Mouse (Mus musculus): ENCODE measurements around the gene Gm3468.
"Not testable (repeated sequence)": the region's sequence is repeated elsewhere in the genome, so short reads cannot be mapped to it uniquely, and the experiment has no call there.

Gm3468 gene

DNA sequence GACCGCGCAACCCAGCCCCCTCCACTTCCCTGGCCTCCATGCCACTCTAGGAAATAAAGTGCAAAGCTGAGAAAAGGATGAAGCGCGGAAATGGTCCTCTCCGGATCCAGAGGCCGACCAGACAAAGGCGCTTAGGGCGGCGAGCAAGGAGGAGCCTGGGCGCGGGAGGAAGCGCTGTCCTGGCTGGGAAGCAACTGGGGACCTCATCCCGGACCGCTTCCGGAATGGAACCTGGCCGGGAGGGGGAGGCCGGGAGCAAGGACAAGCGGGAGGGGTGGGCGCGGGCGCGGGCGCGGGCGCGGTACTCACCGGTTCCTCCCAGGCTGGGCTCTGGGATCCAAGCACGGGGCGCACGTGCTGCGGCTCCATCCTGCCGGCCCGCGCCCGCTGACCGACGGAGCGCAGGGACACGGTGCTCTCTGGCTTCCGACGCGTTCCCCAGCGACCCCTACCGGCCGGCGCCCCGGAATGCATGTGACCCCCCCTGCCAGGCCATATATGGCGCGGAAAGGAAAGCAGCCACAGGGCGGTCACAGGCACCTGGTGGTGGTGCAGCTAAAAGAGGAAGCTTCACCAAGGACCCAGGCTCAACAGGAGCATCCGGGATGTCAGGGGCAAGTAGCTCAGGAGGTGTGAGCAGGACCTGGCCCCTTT is at the start of gene Gm3468:
Gene Gm3468 (minus strand): TSS at position 394 of the 654 bp plus-strand sequence.
- DNase-seq: peak; percentile 69 to 75

GRCm38 (mm10) chr14:6125707-6126106 is 17.2 kb upstream of the Gm3468 start, which contains the start of gene Gm3476:
Gene Gm3476 (minus strand): TSS chr14:6125807.
- DNase-seq: not testable (repeated sequence)

DNA sequence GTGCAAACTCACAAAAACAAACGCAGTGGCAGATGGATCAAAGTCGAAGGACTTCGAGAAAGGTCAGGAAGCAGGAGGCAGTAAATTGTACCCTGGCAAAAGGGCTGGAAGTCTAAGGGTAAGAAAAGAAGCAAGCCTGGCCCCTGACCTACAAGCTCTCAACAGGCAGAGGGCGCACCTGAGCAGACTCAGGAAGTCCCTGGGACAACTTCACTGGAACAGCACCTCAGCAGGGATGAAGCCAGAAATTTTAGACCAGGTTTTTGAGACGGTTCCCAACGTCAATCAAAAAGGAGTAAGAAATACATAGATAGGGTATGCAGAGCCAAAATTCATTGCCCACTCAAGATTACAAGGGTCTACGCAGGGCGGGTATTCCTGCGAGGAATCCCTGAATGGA is 965 bp downstream of the Gm3468 start:
- DNase-seq: peak in 1 of 2 experiments; percentile 3

DNA sequence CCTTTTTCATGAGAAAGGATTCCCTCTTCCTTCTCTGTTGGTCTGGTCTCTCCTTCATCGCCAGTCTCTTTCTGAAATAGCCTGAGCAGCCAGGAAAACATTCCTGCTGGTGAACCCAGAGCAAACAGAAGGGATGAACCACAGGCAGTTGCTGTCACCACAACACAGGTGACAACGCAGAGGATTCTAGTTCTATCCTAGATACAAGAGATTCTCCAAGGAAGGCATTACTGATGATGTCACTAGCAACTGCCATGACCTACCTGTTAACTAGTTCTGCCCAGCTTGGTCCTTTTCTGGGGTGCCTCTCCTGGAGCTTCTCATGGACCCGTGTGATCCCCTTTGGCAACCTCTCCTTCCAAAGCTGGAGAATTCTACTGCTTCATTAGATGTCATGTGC is 14.6 kb downstream of the Gm3468 start, which contains the start of gene Gm8206:
Gene Gm8206 (minus strand): TSS at position 101 of the 400 bp plus-strand sequence.
- not testable (repeated sequence) for DNase-seq

- not testable (repeated sequence) for DNase-seq
Observed at GRCm38 (mm10) chr14:6058167-6058566, 50.3 kb downstream of the Gm3468 start, which contains the start of gene Gm6337. Gene Gm6337 (minus strand): TSS chr14:6058267.
